Mouse (Mus musculus): Measurements from ENCODE around the gene Foxb2. TPM values are rescaled to one million over a fixed set of nuclear protein-coding genes. Genes with fewer than 3 reads are reported as not detected.
"Not testable (repeated sequence)": the region's sequence is repeated elsewhere in the genome, so short reads cannot be mapped to it uniquely, and the experiment has no call there.

The Foxb2 gene
- polyA plus RNA-seq, 1 experiment, result not detected

DNA sequence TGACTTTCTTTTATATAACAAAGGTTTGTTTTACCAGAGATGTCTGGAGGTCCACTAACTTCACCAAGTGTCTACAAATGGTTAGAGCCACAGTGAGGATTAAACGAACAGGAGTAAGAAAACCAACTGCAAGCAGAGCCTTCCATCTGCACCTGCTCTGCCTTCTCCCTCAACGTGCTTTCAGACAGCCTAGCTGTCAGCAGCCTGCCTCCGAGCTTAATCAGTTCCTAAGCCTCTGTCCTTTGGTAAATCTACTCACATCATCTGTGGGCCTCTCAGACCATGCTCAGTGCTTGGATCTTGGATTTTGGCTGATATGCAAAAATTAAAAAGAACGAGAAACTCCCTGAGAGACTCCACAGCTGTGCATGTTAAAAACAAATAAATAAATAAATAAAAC is 15.0 kb downstream of the Foxb2 start:
- H3K27ac ChIP-seq (replicated peaks; ENCODE audit: low read depth, low read length), result no peak overlapping the region
- no peak overlapping the region for H3K4me3 ChIP-seq (ENCODE audit: insufficient read depth, low read depth, low read length)
- no peaks in the 10 kb centered on the region for H3K4me1 ChIP-seq (ENCODE audit: control insufficient read depth, insufficient read depth, insufficient read length, low read length)

DNA sequence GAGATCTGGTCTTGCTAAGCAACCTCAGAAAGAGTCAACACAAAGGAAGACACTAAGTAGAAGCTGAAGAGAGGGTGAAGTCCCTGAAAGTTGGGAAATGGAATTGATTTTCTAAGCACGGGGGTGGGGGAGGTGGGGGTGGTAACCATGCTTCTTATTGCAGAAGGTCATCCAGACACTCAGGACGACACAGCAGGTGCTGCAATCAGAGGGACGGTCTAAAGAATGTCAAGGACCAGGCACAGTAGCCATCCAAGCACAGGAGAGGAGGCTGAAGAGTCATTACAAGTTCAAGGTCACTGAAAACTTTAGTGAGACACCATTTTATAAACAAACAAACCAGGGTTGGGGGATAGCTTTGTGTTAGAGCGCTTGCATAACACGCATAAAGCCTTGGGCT is 16.9 kb downstream of the Foxb2 start:
- no peak overlapping the region for H3K27ac ChIP-seq (replicated peaks; ENCODE audit: low read depth, low read length)
- H3K4me3 ChIP-seq (ENCODE audit: insufficient read depth, low read depth, low read length), result no peak overlapping the region

DNA sequence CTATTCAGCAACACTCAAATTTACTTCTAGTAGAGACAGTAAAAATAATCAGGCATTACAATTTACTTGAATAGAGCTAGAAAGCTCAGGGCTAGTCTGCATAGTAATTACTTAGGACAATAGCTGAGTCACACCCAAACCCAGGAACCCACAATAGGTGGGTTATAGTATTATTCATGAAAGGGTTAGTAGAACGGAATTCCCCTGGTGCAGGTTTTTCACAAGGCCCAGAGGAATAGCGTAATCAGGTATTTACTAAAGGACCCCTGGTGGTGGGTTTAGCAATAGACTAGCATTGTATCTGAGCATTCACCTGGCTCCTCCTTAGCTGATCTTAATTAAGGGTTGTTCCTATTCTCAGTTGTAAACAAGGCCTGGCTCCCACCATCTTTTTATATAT is 29.5 kb downstream of the Foxb2 start:
- not testable (repeated sequence) for H3K4me1 ChIP-seq (ENCODE audit: control insufficient read depth, insufficient read depth, insufficient read length, low read length); H3K27ac ChIP-seq (replicated peaks; ENCODE audit: low read depth, low read length)

More for the DNA sequence above, 16.9 kb downstream of the Foxb2 start:
- no peaks in the 10 kb centered on the region for H3K4me1 ChIP-seq (ENCODE audit: control insufficient read depth, insufficient read depth, insufficient read length, low read length)

DNA sequence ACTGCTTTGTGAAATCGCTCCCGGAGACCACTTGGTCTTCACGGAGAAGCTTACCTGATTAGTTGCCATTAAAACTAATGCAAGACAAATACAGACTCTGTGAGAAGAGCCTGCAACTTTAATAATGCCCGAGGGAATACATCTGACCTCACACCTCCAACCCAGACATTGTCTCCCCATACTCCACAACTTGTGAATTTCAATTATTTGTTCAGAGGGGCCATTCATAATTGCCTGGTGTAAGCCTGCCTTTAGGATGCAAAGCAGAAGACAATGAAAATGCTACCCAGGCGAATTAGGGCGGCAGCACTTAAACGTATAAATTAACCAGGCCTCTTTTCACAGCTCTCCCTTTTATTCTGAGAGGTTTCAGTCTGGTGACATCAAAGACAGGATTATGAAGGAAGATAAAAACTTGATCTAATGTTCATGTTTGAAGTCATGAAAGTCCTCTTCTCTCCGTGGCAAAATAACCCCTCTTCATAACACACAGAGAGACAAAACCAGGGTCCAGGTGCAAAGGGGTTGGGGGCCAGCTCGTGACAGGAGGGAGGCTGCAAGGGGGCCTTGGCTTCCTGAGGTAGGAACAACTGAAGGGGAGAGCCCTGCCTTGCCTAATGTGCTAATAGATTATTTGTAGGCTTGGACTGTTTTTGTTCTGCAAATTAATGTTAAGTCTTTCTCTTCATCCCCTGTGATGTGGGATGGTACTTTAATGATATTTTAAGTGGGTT is 31.9 kb downstream of the Foxb2 start:
- no peak overlapping the region for H3K4me3 ChIP-seq (ENCODE audit: insufficient read depth, low read depth, low read length)
- no peak overlapping the region for H3K27ac ChIP-seq (replicated peaks; ENCODE audit: low read depth, low read length)
- no peaks in the 10 kb centered on the region for H3K4me1 ChIP-seq (ENCODE audit: control insufficient read depth, insufficient read depth, insufficient read length, low read length)

More for the DNA sequence above, 29.5 kb downstream of the Foxb2 start:
- H3K4me3 ChIP-seq (ENCODE audit: insufficient read depth, low read depth, low read length), result not testable (repeated sequence)

DNA sequence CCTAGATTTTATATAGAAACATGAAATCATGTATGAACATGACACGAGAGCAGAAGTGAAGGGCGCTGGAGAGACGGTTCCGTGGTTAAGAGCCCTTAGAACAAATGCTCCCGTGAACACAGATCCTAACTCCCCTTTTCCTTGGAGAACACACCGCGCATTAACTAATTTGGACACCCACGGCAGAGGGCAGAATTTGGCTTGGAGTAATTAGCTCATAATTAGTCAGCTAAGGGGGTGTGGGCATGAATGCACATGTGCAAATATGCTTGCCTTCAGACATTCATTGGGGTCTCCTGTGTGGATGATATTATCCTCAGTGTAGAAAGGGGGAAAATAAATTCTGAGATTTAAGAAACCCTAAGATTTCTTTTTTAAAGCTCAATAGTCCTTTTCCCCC is 32.6 kb downstream of the Foxb2 start:
- no peaks in the 10 kb centered on the region for H3K4me1 ChIP-seq (ENCODE audit: control insufficient read depth, insufficient read depth, insufficient read length, low read length)
- no peak overlapping the region for H3K27ac ChIP-seq (replicated peaks; ENCODE audit: low read depth, low read length)
- H3K4me3 ChIP-seq (ENCODE audit: insufficient read depth, low read depth, low read length), result no peak overlapping the region

DNA sequence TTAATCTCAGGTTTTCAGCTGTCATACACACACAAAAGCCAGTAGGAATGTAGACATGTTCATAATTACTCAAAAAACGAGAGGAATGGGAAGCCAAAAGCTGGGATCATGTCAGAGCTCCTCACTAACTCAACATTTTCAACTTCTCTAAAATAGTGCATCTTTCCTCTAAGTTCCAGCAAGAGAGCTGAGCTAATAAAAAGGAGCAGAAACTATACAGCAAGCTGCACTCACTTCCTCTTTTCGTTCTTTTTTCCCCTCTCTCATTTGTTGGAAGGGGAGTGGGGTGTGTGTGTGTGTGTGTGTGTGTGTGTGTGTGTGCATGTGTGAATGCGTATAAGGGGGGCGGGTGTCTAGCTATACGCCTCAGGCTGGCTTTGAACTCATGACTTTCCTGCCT is 45.9 kb downstream of the Foxb2 start:
- Histone ChIP-seq H3K27ac (replicated peaks; ENCODE audit: low read depth, low read length) (no peak overlapping the region), H3K4me3 (ENCODE audit: insufficient read depth, low read depth, low read length) (no peak overlapping the region), H3K4me1 (ENCODE audit: control insufficient read depth, insufficient read depth, insufficient read length, low read length) (no peaks in the 10 kb centered on the region)

DNA sequence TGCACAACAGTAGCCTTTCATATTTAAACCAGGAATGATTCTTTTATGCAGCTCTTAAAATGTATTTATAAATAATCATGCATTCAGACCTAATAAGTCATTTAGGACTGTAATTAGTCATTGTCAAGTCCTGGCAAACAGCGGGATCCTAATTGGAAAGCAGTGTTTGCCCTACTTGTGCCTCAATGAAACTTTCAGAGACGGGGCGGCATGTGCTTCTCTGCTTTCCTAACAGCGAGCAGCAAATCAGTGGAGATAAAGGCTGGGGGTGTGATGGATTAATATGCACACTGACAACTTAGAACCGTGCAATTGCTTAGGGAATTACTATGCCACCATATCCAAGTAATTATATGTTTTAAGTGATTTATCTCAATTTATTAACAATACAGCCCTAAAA is 48.4 kb downstream of the Foxb2 start:
- H3K4me3 ChIP-seq (ENCODE audit: insufficient read depth, low read depth, low read length), result no peak overlapping the region
- no peaks in the 10 kb centered on the region for H3K4me1 ChIP-seq (ENCODE audit: control insufficient read depth, insufficient read depth, insufficient read length, low read length)
- no peak overlapping the region for H3K27ac ChIP-seq (replicated peaks; ENCODE audit: low read depth, low read length)

Other genes with a start within 250 kb of the Foxb2 start
- gene Vps13a, start 92.9 kb downstream of the Foxb2 start, polyA plus RNA-seq (2012; ENCODE audit: insufficient read depth, insufficient read length, missing spikeins), result 26.2 and 39.0 TPM in 2 replicates
- gene Prune2, start 82.3 kb upstream of the Foxb2 start, polyA plus RNA-seq (2012; ENCODE audit: insufficient read depth, insufficient read length, missing spikeins), result 4.6 and 14.3 TPM in 2 replicates

Data from brown adipose tissue, adult 24 weeks (tissue).